Mouse (Mus musculus): ENCODE measurements around the gene 1700018B08Rik. TPM values are rescaled to one million over a fixed set of nuclear protein-coding genes. Genes with fewer than 3 reads are reported as not detected.

The 1700018B08Rik gene
- polyA plus RNA-seq, 1 experiment from 2014 or later: not detected

DNA sequence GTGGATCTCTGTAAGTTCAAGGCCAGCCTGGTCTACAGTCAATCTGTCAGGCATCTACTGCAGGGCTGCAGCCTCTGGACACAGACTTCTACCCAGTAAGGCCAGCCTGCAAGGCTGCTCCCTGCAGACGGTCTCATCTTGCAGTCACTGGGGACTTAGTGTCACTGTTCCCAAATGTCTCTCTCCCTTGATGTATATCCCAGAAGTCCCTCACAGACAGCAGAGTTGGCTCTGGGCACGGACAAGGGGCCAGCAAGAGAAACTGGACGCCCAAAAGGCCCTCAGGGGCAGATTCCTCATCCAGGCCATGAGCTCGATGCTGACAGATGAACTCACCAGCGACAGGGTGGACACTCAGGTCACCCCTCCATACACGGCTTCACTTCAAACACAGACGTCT lies 28.0 kb upstream of the 1700018B08Rik start:
- Histone ChIP-seq H3K4me2 (ENCODE audit: low read depth, low read length) (no peak overlapping the region), H3K36me3 (replicated peaks; ENCODE audit: control insufficient read depth, insufficient read depth, low read depth, low read length) (no peaks in the 10 kb centered on the region), H3K27ac (replicated peaks; ENCODE audit: low read depth, low read length) (no peak overlapping the region), H3K9me3 (replicated peaks; ENCODE audit: control insufficient read depth, low read length) (no peaks in the 10 kb centered on the region), H3K27me3 (ENCODE audit: control insufficient read depth, insufficient read depth, low read length) (no peaks in the 10 kb centered on the region), H3K9ac (replicated peaks; ENCODE audit: low read length) (no peak overlapping the region), H3K4me3 (ENCODE audit: low read depth, low read length) (no peak overlapping the region), H3K4me1 (ENCODE audit: control insufficient read depth, insufficient read depth, low read length) (peaks cover 2% of the 10 kb centered on the region)
- no peak for ATAC-seq (replicated peaks; ENCODE audit: insufficient number of reproducible peaks, low FRiP score, low TSS enrichment, low read depth)
- 68% methylated on average over 7 of the region's 7 CpGs for WGBS
- no peak for DNase-seq (ENCODE audit: low spot score)

GRCm38 (mm10) chr8:121570801-121571200 lies 26.7 kb upstream of the 1700018B08Rik start:
- no peak for DNase-seq (ENCODE audit: low spot score)
- Histone ChIP-seq H3K4me1 (ENCODE audit: control insufficient read depth, insufficient read depth, low read length) (no peaks in the 10 kb centered on the region), H3K27ac (replicated peaks; ENCODE audit: low read depth, low read length) (no peak overlapping the region), H3K4me2 (ENCODE audit: low read depth, low read length) (no peak overlapping the region), H3K27me3 (ENCODE audit: control insufficient read depth, insufficient read depth, low read length) (no peaks in the 10 kb centered on the region), H3K9ac (replicated peaks; ENCODE audit: low read length) (no peak overlapping the region), H3K4me3 (ENCODE audit: low read depth, low read length) (no peak overlapping the region), H3K36me3 (replicated peaks; ENCODE audit: control insufficient read depth, insufficient read depth, low read depth, low read length) (no peaks in the 10 kb centered on the region), H3K9me3 (replicated peaks; ENCODE audit: control insufficient read depth, low read length) (no peaks in the 10 kb centered on the region)
- ATAC-seq (replicated peaks; ENCODE audit: insufficient number of reproducible peaks, low FRiP score, low TSS enrichment, low read depth): no peak
- WGBS: 80% methylated on average over 17 of the region's 17 CpGs

- WGBS: 82% methylated on average over 21 of the region's 21 CpGs
- H3K4me2 ChIP-seq (ENCODE audit: low read depth, low read length): no peak overlapping the region
- H3K4me3 ChIP-seq (ENCODE audit: low read depth, low read length): no peak overlapping the region
- no peak for ATAC-seq (replicated peaks; ENCODE audit: insufficient number of reproducible peaks, low FRiP score, low TSS enrichment, low read depth)
- H3K4me1 ChIP-seq (ENCODE audit: control insufficient read depth, insufficient read depth, low read length): no peaks in the 10 kb centered on the region
- no peaks in the 10 kb centered on the region for H3K9me3 ChIP-seq (replicated peaks; ENCODE audit: control insufficient read depth, low read length)
- no peaks in the 10 kb centered on the region for H3K36me3 ChIP-seq (replicated peaks; ENCODE audit: control insufficient read depth, insufficient read depth, low read depth, low read length)
- H3K27ac ChIP-seq (replicated peaks; ENCODE audit: low read depth, low read length): no peak overlapping the region
- no peak for DNase-seq (ENCODE audit: low spot score)
- no peaks in the 10 kb centered on the region for H3K27me3 ChIP-seq (ENCODE audit: control insufficient read depth, insufficient read depth, low read length)
- no peak overlapping the region for H3K9ac ChIP-seq (replicated peaks; ENCODE audit: low read length)
These were observed 26.2 kb upstream of the 1700018B08Rik start for GRCm38 (mm10) chr8:121570335-121570734.

- Histone ChIP-seq H3K27me3 (ENCODE audit: control insufficient read depth, insufficient read depth, low read length) (no peaks in the 10 kb centered on the region), H3K36me3 (replicated peaks; ENCODE audit: control insufficient read depth, insufficient read depth, low read depth, low read length) (no peaks in the 10 kb centered on the region), H3K9ac (replicated peaks; ENCODE audit: low read length) (no peak overlapping the region), H3K9me3 (replicated peaks; ENCODE audit: control insufficient read depth, low read length) (no peaks in the 10 kb centered on the region), H3K4me1 (ENCODE audit: control insufficient read depth, insufficient read depth, low read length) (no peaks in the 10 kb centered on the region), H3K27ac (replicated peaks; ENCODE audit: low read depth, low read length) (no peak overlapping the region), H3K4me3 (ENCODE audit: low read depth, low read length) (no peak overlapping the region), H3K4me2 (ENCODE audit: low read depth, low read length) (no peak overlapping the region)
- no peak for DNase-seq (ENCODE audit: low spot score)
- WGBS: 68% methylated on average over 6 of the region's 6 CpGs
- ATAC-seq (replicated peaks; ENCODE audit: insufficient number of reproducible peaks, low FRiP score, low TSS enrichment, low read depth): 0 out of 2 replicates have a peak, but pooled peaks have one; percentile 19
These were observed 24.2 kb upstream of the 1700018B08Rik start for GRCm38 (mm10) chr8:121568321-121568720.

DNA sequence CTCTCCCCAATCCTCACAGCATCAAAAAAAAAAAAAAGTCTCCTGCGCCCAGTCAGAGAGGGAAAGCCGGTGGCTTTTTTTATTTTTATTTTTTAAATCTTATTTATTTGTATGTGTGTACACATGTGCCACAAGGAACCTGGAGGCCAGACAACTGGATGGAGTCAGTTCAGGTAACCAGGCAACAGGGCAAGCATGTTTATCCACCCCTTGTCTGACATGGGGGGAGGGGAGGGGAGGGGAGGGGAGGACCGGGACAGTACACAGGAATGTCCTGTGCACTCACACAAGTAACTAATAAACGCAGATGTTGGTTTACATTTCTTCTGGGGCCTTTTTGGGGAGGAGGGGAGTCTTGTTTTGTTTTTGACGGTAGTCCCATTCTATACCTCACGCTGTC lies 19.6 kb upstream of the 1700018B08Rik start:
- Histone ChIP-seq H3K36me3 (replicated peaks; ENCODE audit: control insufficient read depth, insufficient read depth, low read depth, low read length) (no peaks in the 10 kb centered on the region), H3K4me2 (ENCODE audit: low read depth, low read length) (no peak overlapping the region), H3K9me3 (replicated peaks; ENCODE audit: control insufficient read depth, low read length) (no peaks in the 10 kb centered on the region), H3K9ac (replicated peaks; ENCODE audit: low read length) (no peak overlapping the region), H3K27ac (replicated peaks; ENCODE audit: low read depth, low read length) (no peak overlapping the region), H3K4me1 (ENCODE audit: control insufficient read depth, insufficient read depth, low read length) (no peaks in the 10 kb centered on the region), H3K4me3 (ENCODE audit: low read depth, low read length) (no peak overlapping the region), H3K27me3 (ENCODE audit: control insufficient read depth, insufficient read depth, low read length) (no peaks in the 10 kb centered on the region)
- no peak for ATAC-seq (replicated peaks; ENCODE audit: insufficient number of reproducible peaks, low FRiP score, low TSS enrichment, low read depth)
- 80% methylated on average over 6 of the region's 6 CpGs for whole genome bisulfite sequencing
- no peak for DNase-seq (ENCODE audit: low spot score)

DNA sequence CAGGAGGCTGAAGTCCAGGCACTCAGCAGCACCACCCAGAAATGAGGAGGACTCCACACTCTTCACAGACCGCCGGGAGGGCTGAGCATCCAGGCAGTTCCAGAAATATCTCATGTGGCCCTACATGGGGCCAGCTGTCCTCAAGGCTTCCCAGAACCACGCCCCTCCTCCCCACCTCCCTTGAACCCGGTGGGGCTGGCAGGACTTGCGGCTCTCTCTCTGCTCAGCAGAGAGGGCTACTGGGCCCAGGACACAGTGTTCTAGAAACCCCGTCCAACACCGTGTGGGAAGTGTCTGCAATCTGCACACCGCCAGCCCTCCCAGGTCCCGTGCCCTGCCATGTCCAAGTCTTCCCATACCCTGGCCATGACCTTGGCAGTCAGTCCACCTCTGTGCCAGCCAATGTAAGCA lies 18.8 kb upstream of the 1700018B08Rik start:
- no peak overlapping the region for H3K4me3 ChIP-seq (ENCODE audit: low read depth, low read length)
- WGBS: 84% methylated on average over 9 of the region's 9 CpGs
- DNase-seq (ENCODE audit: low spot score) (no peak), ATAC-seq (replicated peaks; ENCODE audit: insufficient number of reproducible peaks, low FRiP score, low TSS enrichment, low read depth) (no peak)
- no peaks in the 10 kb centered on the region for H3K9me3 ChIP-seq (replicated peaks; ENCODE audit: control insufficient read depth, low read length)
- H3K27ac ChIP-seq (replicated peaks; ENCODE audit: low read depth, low read length): no peak overlapping the region
- H3K9ac ChIP-seq (replicated peaks; ENCODE audit: low read length): no peak overlapping the region
- no peaks in the 10 kb centered on the region for H3K36me3 ChIP-seq (replicated peaks; ENCODE audit: control insufficient read depth, insufficient read depth, low read depth, low read length)
- H3K4me1 ChIP-seq (ENCODE audit: control insufficient read depth, insufficient read depth, low read length): no peaks in the 10 kb centered on the region
- no peaks in the 10 kb centered on the region for H3K27me3 ChIP-seq (ENCODE audit: control insufficient read depth, insufficient read depth, low read length)
- H3K4me2 ChIP-seq (ENCODE audit: low read depth, low read length): no peak overlapping the region

- WGBS: 90% methylated on average over 16 of the region's 16 CpGs
- no peak for DNase-seq (ENCODE audit: low spot score)
- no peaks in the 10 kb centered on the region for H3K27me3 ChIP-seq (ENCODE audit: control insufficient read depth, insufficient read depth, low read length)
- no peaks in the 10 kb centered on the region for H3K36me3 ChIP-seq (replicated peaks; ENCODE audit: control insufficient read depth, insufficient read depth, low read depth, low read length)
- no peak overlapping the region for H3K9ac ChIP-seq (replicated peaks; ENCODE audit: low read length)
- H3K4me1 ChIP-seq (ENCODE audit: control insufficient read depth, insufficient read depth, low read length): no peaks in the 10 kb centered on the region
- no peak for ATAC-seq (replicated peaks; ENCODE audit: insufficient number of reproducible peaks, low FRiP score, low TSS enrichment, low read depth)
- no peak overlapping the region for H3K4me2 ChIP-seq (ENCODE audit: low read depth, low read length)
- H3K27ac ChIP-seq (replicated peaks; ENCODE audit: low read depth, low read length): no peak overlapping the region
- H3K4me3 ChIP-seq (ENCODE audit: low read depth, low read length): no peak overlapping the region
- H3K9me3 ChIP-seq (replicated peaks; ENCODE audit: control insufficient read depth, low read length): no peaks in the 10 kb centered on the region
These were observed 17.7 kb upstream of the 1700018B08Rik start for GRCm38 (mm10) chr8:121561636-121562345.

DNA sequence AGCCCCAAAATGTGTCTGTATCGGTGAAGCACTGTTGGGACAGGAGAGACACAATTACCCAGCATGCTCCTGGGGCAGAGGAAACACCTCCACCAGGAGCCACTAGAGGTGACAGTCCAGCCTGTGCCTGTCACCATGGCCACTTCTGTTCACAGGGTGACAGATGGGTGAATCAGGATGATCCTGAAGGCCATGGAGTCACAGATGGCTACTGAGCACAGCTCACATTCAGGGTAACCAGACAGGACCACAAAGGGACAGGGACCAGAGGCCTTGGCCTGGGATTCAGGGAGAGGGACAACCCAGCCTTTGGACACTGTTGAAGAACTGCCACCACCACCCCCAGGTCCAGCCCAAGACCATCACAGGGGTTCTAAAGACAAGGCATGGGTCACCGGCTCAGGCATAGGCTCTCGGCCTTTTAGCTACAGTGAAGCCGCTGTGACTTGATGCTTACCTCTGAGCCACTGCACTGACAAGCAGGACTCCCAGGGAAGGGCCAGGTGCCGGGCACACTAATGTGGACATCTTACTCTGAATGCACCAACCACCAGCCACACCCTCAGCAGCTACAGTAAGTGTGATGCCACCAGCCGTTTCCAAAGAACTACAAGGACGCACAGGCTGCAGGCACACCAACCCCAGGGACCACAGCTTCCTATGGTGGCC lies 16.4 kb upstream of the 1700018B08Rik start:
- ATAC-seq (replicated peaks; ENCODE audit: insufficient number of reproducible peaks, low FRiP score, low TSS enrichment, low read depth) (no peak), DNase-seq (ENCODE audit: low spot score) (no peak)
- Histone ChIP-seq H3K4me3 (ENCODE audit: low read depth, low read length) (no peak overlapping the region), H3K27me3 (ENCODE audit: control insufficient read depth, insufficient read depth, low read length) (no peaks in the 10 kb centered on the region), H3K9me3 (replicated peaks; ENCODE audit: control insufficient read depth, low read length) (no peaks in the 10 kb centered on the region), H3K36me3 (replicated peaks; ENCODE audit: control insufficient read depth, insufficient read depth, low read depth, low read length) (no peaks in the 10 kb centered on the region), H3K9ac (replicated peaks; ENCODE audit: low read length) (no peak overlapping the region), H3K4me2 (ENCODE audit: low read depth, low read length) (no peak overlapping the region), H3K27ac (replicated peaks; ENCODE audit: low read depth, low read length) (no peak overlapping the region), H3K4me1 (ENCODE audit: control insufficient read depth, insufficient read depth, low read length) (no peaks in the 10 kb centered on the region)
- WGBS: 92% methylated on average over 7 of the region's 7 CpGs
